Mouse (Mus musculus): ENCODE data around the gene Itpr3.

- TF ChIP-seq CTCF (IDR thresholded peaks at IDR 0.05; ENCODE audit: low read depth, low read length) (no peak), POLR2A (IDR thresholded peaks at IDR 0.05; ENCODE audit: insufficient read depth, low read length) (no peak)
Observed at GRCm38 (mm10) chr17:27057517-27058055, 482 bp downstream of the Itpr3 start.

All from ES-Bruce4 (cell line).